Mouse (Mus musculus): Measurements from ENCODE around the gene Il31ra.

GRCm38 (mm10) chr13:112527186-112527585, 67.0 kb downstream of the Il31ra start:
- TF ChIP-seq CTCF (IDR thresholded peaks at IDR 0.05; ENCODE audit: low read depth) (no peak), EP300 (IDR thresholded peaks at IDR 0.05; ENCODE audit: low read depth) (no peak)
